Mouse (Mus musculus) megakaryocyte progenitor cell, adult 5-6 weeks (primary cell): ENCODE results near the gene Tgfbr2. TPM values are rescaled to one million over a fixed set of nuclear protein-coding genes. Genes with fewer than 3 reads are reported as not detected.
"Not testable (repeated sequence)": the region's sequence is repeated elsewhere in the genome, so short reads cannot be mapped to it uniquely, and the experiment has no call there.

Experiments
- ATAC-seq: replicated peaks from 2 replicates; pipeline ENCODE4 v1.8.0; 2016; ENCODE audit warnings: mild to moderate bottlenecking, moderate TSS enrichment, inconsistent platforms; ENCODE audit not compliant: poor library complexity
- total RNA-seq, 2 experiments: library from RNA; stranded (forward) in 1 of 2; stranded (reverse) in 1 of 2; fragments of 157-497, 149-512 nt in 1 of 2; fragments of 200-1000 nt in 1 of 2; gene quantifications; 2 replicates each; pipeline versions ENCODE4 v1.2.3 to v1.2.4; 2015 to 2017

Gene Tgfbr2
- total RNA-seq, 2 experiments from 2014 or later, result 5.9 to 8.3 TPM

GRCm38 (mm10) chr9:116083300-116083699 lies 91.9 kb downstream of the Tgfbr2 start:
- no peak for ATAC-seq

GRCm38 (mm10) chr9:116081781-116082180 lies 93.4 kb downstream of the Tgfbr2 start:
- no peak for ATAC-seq

GRCm38 (mm10) chr9:116077419-116077818 lies 97.7 kb downstream of the Tgfbr2 start:
- ATAC-seq, result peak; percentile 95

GRCm38 (mm10) chr9:116076946-116077345 lies 98.2 kb downstream of the Tgfbr2 start:
- ATAC-seq, result peak; percentile 59

GRCm38 (mm10) chr9:116076163-116076562 lies 99.0 kb downstream of the Tgfbr2 start:
- ATAC-seq, result no peak

GRCm38 (mm10) chr9:116071561-116071960 lies 103.6 kb downstream of the Tgfbr2 start:
- ATAC-seq, result not testable (repeated sequence)

GRCm38 (mm10) chr9:116064774-116065173 lies 110.4 kb downstream of the Tgfbr2 start:
- ATAC-seq, result no peak

- ATAC-seq, result peak; percentile 53
Observed at GRCm38 (mm10) chr9:116060691-116061090, 114.5 kb downstream of the Tgfbr2 start.

GRCm38 (mm10) chr9:116059156-116059555 lies 116.0 kb downstream of the Tgfbr2 start:
- ATAC-seq, result peak; percentile 89

GRCm38 (mm10) chr9:116058475-116058874 lies 116.7 kb downstream of the Tgfbr2 start:
- ATAC-seq, result peak; percentile 64

GRCm38 (mm10) chr9:116053976-116054375 lies 121.2 kb downstream of the Tgfbr2 start:
- ATAC-seq, result no peak

GRCm38 (mm10) chr9:116049985-116050384 lies 125.2 kb downstream of the Tgfbr2 start:
- peak; percentile 61 for ATAC-seq

- peak; percentile 83 for ATAC-seq
Observed at GRCm38 (mm10) chr9:116041787-116042186, 133.4 kb downstream of the Tgfbr2 start.

- peak; percentile 65 for ATAC-seq
Observed at GRCm38 (mm10) chr9:116041369-116041768, 133.8 kb downstream of the Tgfbr2 start.

GRCm38 (mm10) chr9:116040852-116041251 lies 134.3 kb downstream of the Tgfbr2 start:
- peak; percentile 66 for ATAC-seq

- no peak for ATAC-seq
Observed at GRCm38 (mm10) chr9:116039981-116040380, 135.2 kb downstream of the Tgfbr2 start.

- no peak for ATAC-seq
Observed at GRCm38 (mm10) chr9:116038275-116038674, 136.9 kb downstream of the Tgfbr2 start.
